ENCODE assay signal across 21 mouse cellular contexts in the genomic region with DNA sequence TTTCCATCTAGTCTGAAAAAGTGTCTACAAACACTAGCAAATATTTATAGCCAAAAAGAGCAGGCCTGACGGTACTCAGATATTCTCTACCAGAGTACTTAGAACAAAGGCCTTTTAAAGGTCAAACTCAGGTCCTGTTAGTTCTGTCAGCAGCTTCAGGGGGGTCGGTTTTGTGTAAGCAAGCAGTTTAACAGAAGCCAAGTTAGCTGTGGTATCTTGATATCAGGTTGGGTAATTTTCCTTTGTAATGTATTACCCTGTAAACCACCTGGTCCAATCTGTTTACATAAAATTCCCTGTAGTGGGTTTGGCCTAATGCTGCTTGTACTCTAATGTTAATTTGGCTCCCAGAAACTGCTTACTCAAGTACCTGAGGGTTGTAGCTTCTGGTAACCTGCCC.
DNase-seq lines count a peak whose midpoint lies in the region; ATAC-seq and TF ChIP-seq lines count a peak whose summit lies in the region.
"Had no signal": no experiment of that assay in that cellular context is flagged by ENCODE, and none has a peak within 500 bp of the region (broad histone marks: within the 10 kb centered on the region; RNA-seq: fewer than 3 reads in every experiment).

No protein-coding gene starts in this region.

- ATAC-seq in liver, embryonic 11.5 days (replicated peaks; ENCODE audit: low FRiP score): no peak
- ATAC-seq: activated CD4-positive, CD25-positive, alpha-beta regulatory T cell, adult 4 months; CD4-positive, CD25-positive, alpha-beta regulatory T cell, adult 4 months; Patski had no signal

- H3K27me3 ChIP-seq in liver, adult 2 months (ENCODE audit: control insufficient read depth, insufficient read depth, low read length): no peaks in the 10 kb centered on the region
- H3K27me3 ChIP-seq in liver, embryonic 11.5 days (replicated peaks; ENCODE audit: control insufficient read depth, insufficient read depth, low read length): no peaks in the 10 kb centered on the region
- H3K27me3 ChIP-seq: CH12.LX, Patski had no signal

- H3K27ac ChIP-seq in liver, adult 2 months (replicated peaks; ENCODE audit: insufficient read depth, low read depth, low read length): peak overlapping the region; percentile 76
- H3K27ac ChIP-seq in liver, embryonic 11.5 days (ENCODE audit: low read depth, low read length): no peak overlapping the region

- no peak for TF ChIP-seq POLR2A in liver, adult 2 months (IDR thresholded peaks at IDR 0.05; ENCODE audit: extremely low read depth, insufficient read depth, low read length)

- H3K9ac ChIP-seq in liver, adult 2 months (ENCODE audit: low read depth, low read length): no peak overlapping the region
- H3K9ac ChIP-seq in liver, embryonic 11.5 days (ENCODE audit: low read depth, low read length): no peak overlapping the region

- H3K9me3 ChIP-seq in liver, embryonic 11.5 days (ENCODE audit: control insufficient read depth, low read length): no peaks in the 10 kb centered on the region

- no peaks in the 10 kb centered on the region for H3K36me3 ChIP-seq in liver, adult 2 months (ENCODE audit: control insufficient read depth, insufficient read depth, low read length)
- no peaks in the 10 kb centered on the region for H3K36me3 ChIP-seq in liver, embryonic 11.5 days (ENCODE audit: control insufficient read depth, insufficient read depth, low read length)
- H3K36me3 ChIP-seq: G1E had no signal

- H3K4me1 ChIP-seq in liver, adult 2 months (ENCODE audit: control insufficient read depth, insufficient read depth, low read length): peaks cover 16% of the 10 kb centered on the region
- no peaks in the 10 kb centered on the region; the same call in 1 of the 2 replicates for H3K4me1 ChIP-seq in liver, embryonic 11.5 days (replicated peaks; ENCODE audit: control insufficient read depth, insufficient read depth, low read length)

- TF ChIP-seq CTCF in liver, adult 2 months (IDR thresholded peaks at IDR 0.05; ENCODE audit: low read depth, low read length): no peak

- DNase-seq in liver, adult 2 months (ENCODE audit: extremely low read depth, low read depth, low spot score): peak; percentile 89
- no peak for DNase-seq in liver, embryonic 11.5 days (ENCODE audit: low spot score)
- DNase-seq in ES-CJ7 (ENCODE audit: low read depth, low spot score): peak; percentile 7
- peak; percentile 49 for DNase-seq in R1 (ENCODE audit: low read depth, low spot score)
- DNase-seq in lung, postnatal 14 days: no peak
- no peak for DNase-seq in gastrocnemius, adult 18-20 months (ENCODE audit: low spot score)
- DNase-seq: adrenal gland, adult 8-10 months; adrenal gland, postnatal 10 days; adrenal gland, postnatal 14 days; adrenal gland, postnatal 25 days; B cell, adult 2 months; cerebellum, adult 11 months; cerebellum, adult 11-12 months; cerebellum, adult 18-20 months; cerebellum, adult 2 months; cerebellum, adult 8-10 months had no signal

- no peak overlapping the region for H3K4me3 ChIP-seq in liver, adult 2 months (ENCODE audit: insufficient read depth, low read depth, low read length)
- no peak overlapping the region for H3K4me3 ChIP-seq in liver, embryonic 11.5 days (ENCODE audit: low read depth, low read length)

- peaks cover 6% of the 10 kb centered on the region; the same call in 1 of the 2 replicates for H3K79me2 ChIP-seq in liver, adult 2 months (ENCODE audit: control insufficient read depth, insufficient read depth, low read length)

- H3K4me2 ChIP-seq in liver, embryonic 11.5 days: no peak overlapping the region

- WGBS in liver, adult 2 months: 19% methylated on average over 2 of the region's 2 CpGs
- WGBS in liver, embryonic 11.5 days: 70% methylated on average over 2 of the region's 2 CpGs

Comparison
In these comparisons a context has a peak if more than half of its experiments do, and no peak if none do; other contexts are left out.
1. DNase-seq: peak in liver, adult 2 months (single experiment), ES-CJ7 (single experiment) and R1 (single experiment); none in liver, embryonic 11.5 days (single experiment), lung, postnatal 14 days (single experiment) and gastrocnemius, adult 18-20 months (single experiment).